Mouse (Mus musculus) right cerebral cortex, postnatal 36 days (tissue): ENCODE measurements at regions not wholly inside any gene's neighbourhood (a gene's known extent, or its start where the extent isn't known, plus 50 kb on each side); places are given as distances from the start of the nearest gene placed in this dataset.

Source experiments
- DNase-seq, 2 experiments: peaks; one replicate each; pipeline ENCODE4 v3.0.0; 2022; ENCODE audit warnings: low spot score in 2 of 2, mixed read lengths in 1 of 2

DNA sequence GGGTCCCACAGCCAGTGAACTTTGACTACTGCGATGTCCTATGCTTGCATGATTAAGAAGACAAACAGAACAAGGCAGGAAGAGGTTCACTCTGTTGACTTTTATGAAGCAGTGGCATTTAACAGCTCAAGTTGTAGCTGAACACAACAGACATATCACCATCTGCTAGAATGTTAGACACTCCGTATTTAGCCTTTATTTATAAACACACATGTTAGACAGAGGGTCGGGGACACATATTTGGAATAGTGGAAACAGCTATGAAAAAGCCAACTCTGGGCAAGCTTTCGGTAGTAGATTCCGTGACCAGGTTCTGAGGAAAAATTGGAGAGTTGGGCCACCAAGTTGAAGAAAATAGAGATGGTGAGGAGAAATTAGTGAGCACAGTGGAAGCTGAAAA, 775.6 kb upstream of the Fam98a start:
- DNase-seq, result no peak

GRCm38 (mm10) chr17:76294630-76295029, 742.9 kb upstream of the Fam98a start:
- peak in 1 of 2 experiments; percentile 4 for DNase-seq
